Mouse (Mus musculus) gastrocnemius, adult 18-20 months (tissue): ENCODE results near the gene Fam180a. TPM values are rescaled to one million over a fixed set of nuclear protein-coding genes. Genes with fewer than 3 reads are reported as not detected.

Experiments used
- DNase-seq: peaks from one replicate; pipeline ENCODE4 v3.0.0; 2021; ENCODE audit warnings: low spot score
- total RNA-seq, 2 experiments: library from RNA; stranded (reverse); gene quantifications; 2 replicates each; pipeline ENCODE4 v1.2.3; 2021

Fam180a gene
- total RNA-seq, 2 experiments from 2014 or later = 0.18 to 1.0 TPM

DNA sequence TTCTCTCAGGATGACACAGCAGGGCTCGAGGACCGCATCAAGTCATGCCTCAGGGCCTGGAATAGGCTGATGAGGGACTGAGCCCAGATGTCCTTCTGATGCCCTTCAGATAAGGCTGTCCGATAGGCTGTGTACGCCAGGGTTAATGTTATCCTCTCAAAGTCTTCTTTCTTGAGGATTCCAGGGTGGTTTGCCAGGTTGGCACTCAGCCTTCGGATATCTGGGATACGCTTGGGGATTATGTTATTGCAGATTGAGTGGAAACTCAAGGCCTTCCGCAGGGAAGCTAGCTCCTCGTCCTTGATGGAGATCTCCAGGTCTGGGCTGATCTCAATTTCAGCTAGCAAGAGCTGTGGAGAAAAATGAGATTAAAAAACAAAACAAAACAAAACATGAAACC is 12.4 kb downstream of the Fam180a start:
- DNase-seq = no peak

DNA sequence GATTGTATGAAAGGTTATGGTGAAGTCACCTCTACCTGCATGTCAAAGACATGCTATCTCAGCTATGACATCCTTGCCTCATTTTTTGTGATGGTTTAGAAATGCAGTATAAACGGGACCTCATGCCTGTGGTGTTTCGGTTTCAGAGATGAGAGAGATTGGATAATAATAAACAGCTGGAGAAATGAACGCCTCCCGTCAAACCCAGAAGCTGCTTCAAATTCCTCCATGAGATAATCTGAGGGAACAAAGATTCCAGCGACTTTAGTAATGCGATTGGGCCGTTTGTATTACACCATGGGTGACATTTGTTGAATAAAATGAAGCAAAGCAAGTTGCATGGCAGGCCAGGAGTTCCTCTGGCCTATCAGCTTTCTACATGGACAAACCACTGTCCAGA is 16.5 kb downstream of the Fam180a start:
- DNase-seq = no peak

GRCm38 (mm10) chr6:35308037-35308436 is 17.9 kb downstream of the Fam180a start, which contains the start of gene Slc13a4:
TSS of gene Slc13a4 (minus strand) at chr6:35308131.
- DNase-seq = no peak

DNA sequence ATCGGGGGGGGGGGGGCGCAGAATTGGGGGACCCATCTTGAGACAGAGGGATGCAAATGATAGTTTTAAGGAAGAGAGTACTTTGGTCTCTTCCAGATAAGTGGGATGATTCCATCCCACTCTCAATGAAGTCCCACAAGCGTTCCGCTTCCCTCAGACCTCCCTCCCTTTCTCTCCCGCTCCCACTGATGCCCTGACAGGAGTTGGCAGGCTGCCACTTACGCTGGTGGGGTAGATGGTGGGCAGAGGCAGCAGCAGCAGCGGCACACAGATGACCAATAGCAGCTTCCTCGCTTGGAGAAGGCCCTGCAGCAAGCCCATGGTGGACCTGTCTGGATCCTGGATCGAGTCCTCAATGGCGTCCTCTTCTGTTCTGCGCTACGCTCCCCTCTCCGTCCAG is 18.8 kb downstream of the Fam180a start:
- no peak for DNase-seq

- no peak for DNase-seq
Observed at GRCm38 (mm10) chr6:35303355-35303900, 22.5 kb downstream of the Fam180a start.

- no peak for DNase-seq
Observed at GRCm38 (mm10) chr6:35302581-35302980, 23.4 kb downstream of the Fam180a start.

DNA sequence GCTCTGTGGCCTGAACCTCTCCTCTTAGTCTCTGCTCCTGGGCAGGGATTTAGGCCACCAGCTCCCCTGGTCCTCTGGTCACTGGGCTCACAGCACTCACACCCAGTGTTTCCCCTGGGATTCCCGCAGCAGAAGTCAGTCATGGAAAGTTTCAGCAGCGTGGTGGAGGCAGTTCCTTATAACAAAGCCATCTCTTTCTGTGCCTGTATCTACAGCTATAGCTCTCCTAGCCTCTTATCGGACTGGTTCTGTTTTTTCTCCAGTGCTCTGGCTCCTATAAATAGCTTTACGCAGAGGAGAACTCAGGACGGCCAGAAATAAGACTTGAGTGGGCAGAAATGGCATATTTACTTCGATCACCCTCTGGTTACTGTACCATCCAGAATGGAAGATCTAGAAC is 27.6 kb downstream of the Fam180a start:
- no peak for DNase-seq

GRCm38 (mm10) chr6:35297516-35298227 is 28.3 kb downstream of the Fam180a start:
- DNase-seq = no peak

DNA sequence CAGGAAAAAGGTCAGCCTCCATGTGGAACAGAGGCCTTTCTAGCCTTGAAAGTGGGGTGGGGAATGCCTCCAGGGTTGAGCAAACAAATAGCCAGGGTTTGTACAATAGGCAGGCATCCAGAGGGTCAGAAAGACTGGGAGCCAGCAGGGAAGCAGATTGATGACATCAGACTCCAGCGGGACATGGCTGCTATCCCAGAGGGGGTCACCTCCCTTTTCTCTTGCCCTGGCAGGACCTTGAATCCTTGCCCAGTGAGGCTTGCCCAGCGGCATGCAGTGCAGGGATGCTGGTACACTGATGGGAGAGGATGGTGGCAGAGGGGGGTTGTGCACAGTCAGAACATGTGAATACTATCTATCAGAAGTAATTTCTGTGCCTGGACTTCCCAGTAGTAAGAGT is 28.9 kb downstream of the Fam180a start:
- peak; percentile 12 for DNase-seq

- no peak for DNase-seq
Observed at GRCm38 (mm10) chr6:35294964-35295363, 31.0 kb downstream of the Fam180a start.

- DNase-seq = no peak
Observed at GRCm38 (mm10) chr6:35289676-35290075, 36.3 kb downstream of the Fam180a start.

GRCm38 (mm10) chr6:35288920-35289319 is 37.0 kb downstream of the Fam180a start:
- no peak for DNase-seq

DNA sequence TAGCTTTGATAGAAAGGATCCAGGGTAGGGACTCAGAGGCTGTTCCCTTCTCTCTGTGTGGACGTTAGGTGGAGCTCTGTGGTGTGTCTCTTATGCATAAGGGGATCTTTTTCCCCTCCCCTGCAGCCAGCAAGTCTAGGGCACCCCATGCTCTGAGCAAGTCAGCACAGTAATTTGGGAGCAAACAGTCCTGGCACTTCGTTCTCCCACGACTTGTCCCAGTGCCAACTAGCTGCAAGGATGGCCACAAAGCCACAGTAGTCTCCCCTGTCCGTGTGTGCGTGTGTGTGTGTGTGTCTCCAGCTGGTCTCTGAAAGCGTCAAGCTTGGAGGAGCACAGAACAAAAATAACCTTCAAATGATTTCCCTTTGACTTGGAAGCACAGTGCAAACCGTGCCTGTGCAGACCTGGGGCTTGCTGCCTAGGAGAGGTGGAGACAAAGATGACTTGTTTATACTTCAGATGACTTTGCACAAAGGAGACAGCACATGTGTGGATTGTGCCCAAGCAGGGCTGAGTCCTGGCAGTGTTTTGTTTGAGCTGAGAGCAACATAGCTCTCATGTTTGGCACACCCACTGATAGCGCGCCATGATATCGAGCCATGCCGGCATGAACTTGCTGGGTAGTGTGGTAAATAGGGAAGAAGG is 37.7 kb downstream of the Fam180a start:
- DNase-seq = peak; percentile 9

DNA sequence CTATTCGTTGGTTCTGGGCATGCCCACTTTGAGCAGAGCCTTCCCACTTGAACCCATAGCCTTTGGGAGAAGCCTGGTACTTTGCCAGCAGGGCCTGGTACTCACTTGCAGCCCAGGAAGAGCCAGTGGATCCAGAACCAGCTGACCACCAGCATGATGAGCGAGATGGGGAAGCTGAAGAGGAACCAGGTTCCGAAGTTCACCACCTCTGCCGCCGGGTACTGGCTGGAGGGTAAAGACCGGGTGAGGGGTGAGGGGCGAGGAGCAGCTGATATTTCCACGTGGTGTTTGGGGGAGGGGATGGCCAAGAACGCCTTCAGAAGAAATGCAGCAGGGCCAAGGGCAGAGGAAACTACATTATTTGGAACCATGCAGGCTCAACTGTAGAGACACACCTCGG is 46.6 kb downstream of the Fam180a start:
- no peak for DNase-seq

DNA sequence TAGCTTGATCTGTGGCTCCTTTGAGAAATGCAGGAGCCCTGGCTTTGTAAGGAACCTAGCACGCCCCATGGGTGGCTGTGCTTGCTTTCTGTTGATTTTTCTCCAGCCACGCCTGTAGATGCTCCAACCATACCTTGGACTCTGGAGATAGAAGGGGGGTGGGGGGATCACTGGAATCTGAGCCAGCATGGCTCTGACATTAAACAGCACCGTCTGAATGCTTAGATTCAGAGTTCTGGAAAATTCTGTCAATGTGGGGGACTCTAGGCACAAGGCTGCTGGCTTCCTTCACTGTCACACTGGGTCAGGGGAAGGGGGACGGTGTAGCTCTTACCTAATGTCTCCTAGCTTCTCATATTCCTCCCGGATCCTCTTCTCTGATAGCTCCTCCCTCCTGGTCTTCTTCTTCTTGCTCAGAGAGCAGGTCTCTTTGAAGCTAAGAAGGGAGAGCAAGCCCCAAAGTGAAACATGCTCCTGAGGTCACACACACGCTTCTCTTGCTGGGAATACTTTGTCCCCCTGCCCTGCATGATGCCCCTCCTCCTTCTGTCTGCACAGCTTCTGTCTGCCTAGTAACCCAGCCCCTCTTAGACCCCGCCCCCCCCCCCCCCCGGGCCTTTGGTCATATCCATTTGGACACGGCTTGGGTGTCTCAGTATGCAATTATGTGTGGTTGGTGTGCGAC is 47.9 kb downstream of the Fam180a start:
- no peak for DNase-seq

- DNase-seq = no peak
Observed at GRCm38 (mm10) chr6:35273391-35274082, 52.4 kb downstream of the Fam180a start.

DNA sequence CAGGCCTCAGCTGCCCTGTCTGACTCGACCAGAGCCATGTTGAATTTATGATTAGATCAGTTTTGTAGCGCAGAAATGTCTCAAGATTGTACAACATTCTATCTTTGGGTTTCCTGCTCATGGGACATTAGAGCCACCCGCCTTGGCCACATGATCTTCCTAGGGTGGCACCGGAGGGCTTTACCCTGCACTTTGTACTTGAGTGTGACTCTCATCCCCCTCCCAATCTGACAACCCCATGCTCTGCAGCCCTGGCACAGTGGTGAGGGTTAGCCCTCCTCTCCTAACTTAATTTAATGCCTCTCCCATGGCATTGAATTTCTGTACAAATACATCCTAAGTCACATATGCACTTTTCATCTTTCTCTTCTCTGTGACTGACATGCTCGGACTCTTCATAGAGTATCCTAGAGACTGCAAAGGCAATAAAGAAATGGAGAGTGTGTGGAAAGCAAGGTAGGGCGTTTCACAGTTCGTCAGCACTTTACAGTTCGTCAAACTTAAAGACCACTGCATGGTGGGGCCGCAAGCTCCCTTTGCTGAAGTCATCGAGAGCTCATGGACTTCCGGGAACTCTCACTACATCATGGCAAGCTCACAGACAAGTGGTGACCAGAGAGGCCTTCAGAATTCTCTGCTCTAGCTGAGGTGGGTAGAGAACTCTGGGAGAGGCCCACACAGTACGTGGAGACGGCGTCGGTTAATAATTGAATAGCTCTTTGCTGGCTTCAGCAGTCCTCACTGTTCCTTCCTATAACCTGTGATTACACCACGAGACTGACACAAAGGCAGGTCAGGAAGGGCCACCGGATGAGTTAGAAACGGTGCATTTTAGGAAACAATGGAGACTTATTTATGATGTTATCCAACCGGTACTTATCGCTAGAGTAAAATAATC is 53.8 kb downstream of the Fam180a start:
- no peak for DNase-seq

- DNase-seq = no peak
Observed at GRCm38 (mm10) chr6:35271094-35271855, 54.7 kb downstream of the Fam180a start.

DNA sequence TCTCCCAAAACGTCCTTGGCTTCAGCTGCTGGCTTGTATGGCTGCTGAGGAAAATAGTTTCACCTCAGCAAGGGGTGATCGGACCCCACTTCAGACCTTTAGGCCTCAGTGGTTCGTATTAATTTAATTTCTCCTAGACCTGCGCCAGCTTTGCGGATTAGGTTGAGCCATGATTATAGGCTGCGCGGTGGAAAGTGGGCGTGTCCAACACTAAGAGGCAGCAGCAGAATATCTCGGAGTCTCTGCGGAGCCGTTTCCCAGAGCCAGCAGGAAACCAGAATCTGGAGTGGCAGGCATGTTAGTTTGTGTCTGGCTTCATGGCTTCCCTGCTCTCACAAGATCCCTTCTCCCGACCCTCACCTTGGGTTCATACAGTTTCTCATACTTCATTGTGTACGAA is 56.3 kb downstream of the Fam180a start:
- DNase-seq = no peak

DNA sequence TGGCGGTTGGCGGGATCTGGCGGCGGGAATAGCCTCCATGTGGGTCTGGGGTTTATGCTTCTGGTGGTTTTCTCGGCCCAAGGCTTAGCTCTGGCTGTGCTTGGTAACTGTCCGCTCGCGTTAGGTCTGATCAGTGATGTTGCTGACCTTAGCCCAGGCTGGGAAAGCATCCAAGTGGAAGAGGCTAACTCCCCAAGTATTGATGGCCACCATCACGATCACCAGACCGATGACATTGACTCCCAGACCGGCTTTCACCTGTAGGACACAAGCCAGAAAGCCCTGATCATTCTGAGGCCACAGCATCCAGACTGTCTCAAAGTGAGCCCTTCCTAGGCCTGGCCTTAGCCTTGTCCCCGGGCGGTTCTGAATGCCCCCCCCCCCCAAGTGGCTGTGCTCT is 57.2 kb downstream of the Fam180a start:
- no peak for DNase-seq
